1 mouse cellular context compared by ENCODE assay signal in genomic region chr6:120799581-120800041, GRCm38 (mm10).
A peak's percentile ranks its signal among the peaks of the same experiment; 100 is the strongest.
TF ChIP-seq lines count a peak whose summit lies in the region.

No protein-coding gene starts in this region.

TF ChIP-seq in myocyte, 11 proteins besides CTCF, POLR2A, EP300 and RAD21:
- peak; percentile 39; the same call in 1 of the 2 replicates for TF ChIP-seq CEBPB (IDR thresholded peaks at IDR 0.05; ENCODE audit: insufficient read depth, poor library complexity, severe bottlenecking)
- TF ChIP-seq TCF3 (IDR thresholded peaks at IDR 0.05; ENCODE audit: insufficient read length, low read depth): no peak
